Mouse (Mus musculus) kidney, postnatal 25 days (tissue): ENCODE data around the gene Siae.
A peak's percentile ranks its signal among the peaks of the same experiment; 100 is the strongest.

Source experiments
- DNase-seq, 2 experiments: peaks; one replicate each; pipeline ENCODE4 v3.0.0; 2021; ENCODE audit warnings: mixed read lengths in 2 of 2

Gene Siae

DNA sequence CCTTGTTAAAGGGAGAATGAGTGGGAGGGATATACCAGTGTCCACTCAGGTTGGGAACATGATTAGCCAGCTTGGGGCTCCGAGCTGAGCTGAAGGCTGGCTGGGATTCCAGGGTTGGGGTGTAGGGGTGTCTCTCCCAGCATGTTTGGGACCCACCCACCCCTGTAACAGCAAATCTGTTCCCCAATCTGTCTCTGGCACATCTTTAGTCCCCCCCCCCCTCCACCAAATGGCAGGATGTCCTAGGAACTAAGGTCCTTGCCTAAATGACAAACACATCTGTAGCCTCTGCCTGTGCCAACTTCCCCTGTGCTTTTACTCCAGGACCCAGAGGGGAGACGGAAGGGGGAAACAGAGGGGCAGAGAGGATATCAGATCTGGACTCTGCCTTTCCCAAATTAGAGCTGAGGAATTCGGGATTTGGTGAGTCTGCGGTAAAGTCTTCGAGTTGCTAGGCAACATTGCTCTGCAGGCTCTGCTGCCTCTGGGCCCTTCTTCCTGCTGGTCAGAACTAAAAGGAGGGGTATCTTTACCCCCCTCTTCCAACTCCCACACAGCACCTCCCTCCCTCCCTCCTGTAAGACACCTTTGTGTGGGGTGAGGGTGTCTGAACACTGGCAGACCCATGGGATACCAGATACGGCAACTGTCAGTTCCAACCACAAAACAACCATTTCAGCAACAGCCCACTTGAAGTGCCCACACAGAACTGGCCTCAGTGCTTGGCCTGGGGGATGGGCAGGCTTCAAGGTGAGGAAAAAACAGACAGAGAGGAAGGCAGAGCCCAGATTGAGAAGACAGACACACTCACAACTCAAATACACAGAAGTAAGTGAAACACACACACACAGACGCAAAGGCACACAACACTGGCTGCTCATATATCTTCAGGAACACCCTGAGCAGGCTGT is at the start of gene Siae:
Siae (plus strand) TSS at position 861 of the 911 bp plus-strand sequence.
- DNase-seq: no peak

DNA sequence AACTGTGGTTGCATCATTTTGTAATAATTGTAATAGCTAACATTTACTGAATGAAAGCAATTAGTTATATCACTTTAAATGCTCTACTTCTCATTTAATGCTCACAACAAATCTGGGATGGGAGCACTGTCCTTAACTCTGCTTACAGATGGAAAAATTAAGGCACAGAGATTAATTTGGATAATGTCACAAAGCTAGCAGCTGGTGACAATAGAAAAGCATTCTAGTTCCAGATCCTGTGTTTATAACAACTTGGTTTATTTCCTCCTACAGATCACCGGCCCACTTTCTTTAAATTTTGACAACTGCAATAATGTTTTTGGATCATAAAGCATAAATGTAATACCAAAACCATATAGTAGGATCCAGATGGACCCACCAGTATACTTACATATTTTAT is 49.5 kb upstream of the Siae start:
- no peak for DNase-seq

- peak in 1 of 2 experiments; percentile 23 for DNase-seq
Observed at GRCm38 (mm10) chr9:37512097-37512496, 43.4 kb upstream of the Siae start.

DNA sequence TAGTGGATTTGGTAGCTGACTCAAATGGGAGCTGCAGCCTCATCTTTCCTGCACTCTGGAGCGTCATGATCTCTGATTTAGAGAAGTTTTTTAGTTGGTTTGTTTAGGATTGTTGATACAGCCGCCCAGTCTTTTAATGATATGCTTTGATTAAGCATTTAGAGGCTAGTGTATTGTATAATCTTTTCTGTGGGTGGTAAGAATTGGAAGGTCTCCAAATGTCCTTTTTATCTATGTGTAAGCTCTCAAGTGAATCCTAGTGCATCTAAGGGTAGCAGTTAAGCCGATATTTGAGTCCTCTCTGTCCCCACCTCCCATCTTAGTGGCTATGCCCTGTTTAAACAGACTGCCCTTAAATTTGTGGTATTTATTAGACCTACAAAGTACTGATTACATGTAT is 41.0 kb upstream of the Siae start:
- no peak for DNase-seq

DNA sequence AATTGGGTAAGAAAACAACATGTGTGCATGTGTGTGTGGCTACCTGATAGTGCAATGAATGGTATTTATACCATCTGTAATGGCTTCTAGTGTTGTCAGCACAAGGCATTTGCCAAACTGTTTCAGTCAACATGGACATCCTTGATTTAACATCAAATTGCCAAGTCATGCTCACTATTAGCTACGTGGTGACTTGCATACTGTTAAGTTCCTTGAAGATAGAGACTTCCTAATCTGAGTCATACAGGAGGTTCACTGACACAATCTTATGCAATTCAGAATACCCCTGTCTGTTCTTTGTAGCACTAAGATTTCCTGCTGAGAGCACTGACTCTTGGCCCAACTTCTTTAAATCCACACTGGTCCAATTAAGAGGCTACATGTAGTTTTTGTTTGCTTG is 38.0 kb upstream of the Siae start:
- DNase-seq: no peak

GRCm38 (mm10) chr9:37518991-37519390 is 36.5 kb upstream of the Siae start:
- DNase-seq: no peak

DNA sequence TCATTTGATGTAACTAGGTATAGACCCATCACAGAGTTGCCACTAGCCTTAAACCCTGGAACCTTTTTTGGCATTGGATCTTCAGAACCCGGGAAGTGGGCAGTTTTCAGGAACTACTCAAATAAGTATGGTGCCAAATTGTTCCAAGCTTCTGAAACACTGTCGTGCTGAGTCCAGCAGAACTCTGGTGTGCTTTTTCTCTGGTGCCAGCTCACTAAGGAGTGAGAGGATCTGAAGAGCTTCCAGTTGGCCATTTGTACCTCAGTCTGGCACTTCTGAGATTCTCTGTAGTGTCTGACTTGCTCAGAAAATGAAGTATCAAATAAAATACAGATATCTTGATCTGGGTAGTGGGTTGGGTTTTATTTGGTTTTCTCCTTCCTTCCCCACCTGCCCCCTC is 35.5 kb upstream of the Siae start:
- DNase-seq: no peak

DNA sequence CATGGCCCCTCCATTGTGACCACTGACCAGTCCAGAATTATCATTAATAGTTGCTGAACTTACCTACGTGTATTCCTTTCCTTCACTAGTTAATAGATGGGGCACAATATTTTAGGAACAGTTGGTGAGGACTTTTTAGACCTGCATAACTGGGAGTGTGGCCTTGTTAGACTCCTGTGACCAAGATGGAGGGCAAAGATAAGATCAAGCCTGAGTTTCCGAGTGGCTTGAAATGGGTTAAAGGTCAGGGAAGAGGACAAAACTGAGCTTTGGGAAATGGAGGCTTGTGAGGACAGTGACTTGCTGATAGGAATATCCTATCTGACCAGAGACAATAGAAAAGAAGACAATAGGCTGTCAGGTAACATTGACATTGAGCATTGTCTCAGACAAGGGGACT is 30.0 kb upstream of the Siae start:
- DNase-seq: no peak

DNA sequence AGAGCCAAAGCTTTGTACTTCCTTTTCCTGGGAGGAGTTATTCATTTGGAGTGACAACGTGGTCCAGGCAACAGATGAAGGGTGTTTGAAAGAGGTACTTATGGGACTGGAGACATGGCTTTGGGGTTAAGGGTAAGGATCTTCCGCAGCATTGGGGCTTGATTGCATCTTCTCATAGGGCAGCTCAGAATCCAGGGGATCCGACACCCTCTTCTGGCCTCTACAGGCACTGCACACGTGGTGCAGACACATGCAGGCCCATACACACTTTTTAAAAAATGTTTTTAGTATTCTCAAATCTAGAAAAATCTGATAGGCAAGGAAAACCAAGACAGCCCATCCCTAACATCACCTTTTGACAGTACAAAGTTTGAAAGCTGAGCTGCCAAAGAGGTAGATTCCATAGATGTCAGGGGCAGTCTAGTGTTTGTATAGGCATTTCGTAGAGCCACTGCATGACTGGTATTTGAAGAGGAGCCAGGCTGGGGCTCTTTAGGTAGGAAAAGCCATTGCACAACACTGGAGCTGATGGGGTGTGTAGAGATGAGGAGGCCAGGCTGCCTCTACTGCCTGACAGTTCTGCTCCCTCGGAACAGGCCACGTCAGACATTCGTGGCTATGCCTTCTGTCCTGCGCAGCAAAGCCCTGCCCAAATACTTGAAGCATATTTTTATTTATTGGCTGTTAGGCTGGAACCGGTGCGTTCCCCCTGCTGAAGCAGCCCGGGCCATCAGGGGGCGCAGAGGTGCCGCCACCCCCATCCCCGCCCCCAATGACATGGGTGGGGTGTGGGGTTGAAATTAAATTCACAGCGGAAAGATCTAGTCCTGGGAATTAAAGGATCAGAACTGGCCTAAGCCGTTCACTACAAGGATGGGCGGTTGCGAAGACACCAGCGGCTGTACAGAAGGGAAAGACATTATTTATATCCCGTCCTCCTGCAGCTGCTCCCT is 28.8 kb upstream of the Siae start:
- DNase-seq: peak; percentile 35 to 46

- DNase-seq: peak; percentile 89 to 94
Observed at GRCm38 (mm10) chr9:37527396-37528224, 27.9 kb upstream of the Siae start, which contains the start of gene Esam. Esam (plus strand) TSS chr9:37528078.

- peak; percentile 27 to 63 for DNase-seq
Observed at GRCm38 (mm10) chr9:37528225-37528970, 27.1 kb upstream of the Siae start.

GRCm38 (mm10) chr9:37530031-37530887 is 25.2 kb upstream of the Siae start:
- DNase-seq: peak; percentile 83 to 93

GRCm38 (mm10) chr9:37530888-37531705 is 24.4 kb upstream of the Siae start:
- peak; percentile 93 to 94 for DNase-seq

- no peak for DNase-seq
Observed at GRCm38 (mm10) chr9:37536851-37537250, 18.6 kb upstream of the Siae start.

DNA sequence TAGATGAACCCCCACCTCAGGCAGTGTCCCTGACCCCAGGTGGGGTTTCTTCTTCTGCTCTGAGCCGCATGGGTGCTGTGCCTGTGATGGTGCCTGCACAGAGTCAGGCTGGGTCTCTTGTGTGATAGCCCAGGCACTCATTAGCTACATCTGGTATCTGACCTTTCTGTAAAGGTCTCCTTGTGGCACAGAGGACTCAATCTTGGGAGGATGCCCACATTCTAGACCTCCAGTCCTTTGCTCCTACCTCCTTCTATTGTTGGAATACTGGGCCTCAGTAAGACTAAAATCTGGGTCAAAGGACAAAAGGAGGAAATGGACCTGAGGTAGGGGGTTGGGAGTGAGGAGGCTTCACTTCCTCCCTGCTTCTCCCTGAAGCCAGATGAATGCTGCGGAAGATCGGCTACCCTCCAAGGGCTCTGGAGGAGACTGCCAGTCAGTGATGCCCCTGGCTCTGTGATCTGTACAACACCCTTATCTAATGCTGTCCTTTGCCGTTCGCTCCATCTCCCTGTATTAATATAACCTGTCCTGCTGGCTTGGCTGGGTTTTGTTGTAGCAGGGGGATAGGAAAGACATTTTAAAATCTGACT is 17.7 kb upstream of the Siae start:
- peak in 1 of 2 experiments; percentile 41 for DNase-seq

GRCm38 (mm10) chr9:37539170-37540025 is 16.1 kb upstream of the Siae start, which contains the start of gene Vsig2:
Vsig2 (plus strand) TSS chr9:37539255.
- DNase-seq: no peak

- DNase-seq: no peak
Observed at GRCm38 (mm10) chr9:37540226-37540625, 15.3 kb upstream of the Siae start.
